Mouse (Mus musculus) spleen, postnatal 36 days (tissue): Measurements from ENCODE around the gene Lrmp.

ENCODE experiments used
- DNase-seq, 2 experiments: peaks; one replicate each; pipeline ENCODE4 v3.0.0; 2022; ENCODE audit warnings: low spot score in 2 of 2, mixed read lengths in 1 of 2

Gene Lrmp

DNA sequence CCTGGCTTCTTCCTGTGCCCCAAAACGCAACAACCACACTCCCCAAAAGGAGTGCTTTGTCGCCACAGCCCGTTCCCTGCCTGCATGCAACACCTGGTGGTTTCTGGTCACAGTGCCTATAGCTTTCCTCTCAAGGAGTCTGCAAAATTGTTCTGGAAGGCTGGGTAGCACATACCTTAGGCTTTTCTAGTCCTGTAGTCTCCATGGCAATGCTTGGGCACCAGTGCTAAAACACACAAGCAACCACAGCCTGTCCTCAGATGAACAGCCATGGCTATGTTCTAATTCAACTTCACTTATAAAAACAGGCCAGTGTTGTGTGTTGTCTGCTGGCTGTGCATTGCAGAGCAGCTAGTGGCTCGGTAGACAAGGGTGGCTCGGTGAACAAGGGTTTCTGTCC, 21.4 kb downstream of the Lrmp start:
- DNase-seq: no peak

DNA sequence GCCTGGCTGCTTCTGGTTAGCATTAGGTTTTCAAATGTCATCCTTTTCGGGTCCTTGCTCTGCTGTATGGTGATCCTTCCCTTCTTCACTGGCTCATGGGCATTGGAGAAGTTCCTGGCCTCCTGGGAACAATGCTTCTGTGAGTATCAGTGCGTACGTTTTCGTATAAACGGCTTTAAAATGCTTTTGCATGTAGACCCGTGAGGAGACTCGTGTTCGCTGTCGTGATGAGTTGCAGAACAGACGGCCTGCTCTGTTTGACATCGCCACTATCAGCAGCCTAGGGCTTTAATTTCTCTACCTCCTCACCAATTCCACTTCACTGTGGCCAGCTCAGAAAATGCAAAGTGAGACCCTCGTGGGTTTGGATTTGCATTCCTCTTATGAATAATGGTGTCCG, 23.8 kb downstream of the Lrmp start:
- no peak for DNase-seq

DNA sequence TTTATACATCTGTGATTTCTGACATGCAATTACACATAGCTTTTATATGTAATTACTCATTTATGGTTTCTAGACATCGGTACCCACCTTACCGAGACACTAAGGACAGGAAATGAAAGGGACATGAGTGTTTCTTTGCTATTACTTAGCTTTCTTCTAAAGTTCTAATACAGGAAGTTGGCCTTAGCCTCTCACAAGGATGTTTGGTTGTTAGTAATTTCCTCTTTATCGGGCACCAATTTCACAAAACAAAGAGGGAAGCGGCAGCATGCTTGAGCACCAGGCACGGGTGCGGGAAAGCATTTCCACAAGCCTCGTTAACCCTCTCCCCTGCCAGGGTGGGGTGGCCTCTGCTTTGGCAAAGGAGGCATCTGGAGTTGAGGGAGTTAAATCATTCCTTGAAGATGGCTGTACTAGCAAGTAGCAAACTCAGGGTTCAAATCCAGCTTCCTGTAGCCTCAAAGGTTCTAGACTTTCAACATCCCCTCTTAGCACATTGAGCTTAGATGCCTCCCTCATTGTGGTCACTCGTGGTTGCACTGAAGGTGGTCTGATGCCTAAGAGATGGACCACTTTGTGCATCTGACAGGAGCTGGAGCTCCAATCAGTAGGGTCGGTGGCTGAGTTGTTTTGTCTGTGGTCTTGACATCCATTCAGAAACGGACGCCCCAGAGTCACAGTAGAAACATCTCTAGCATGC, 24.5 kb downstream of the Lrmp start:
- DNase-seq: peak in 1 of 2 experiments; percentile 31

DNA sequence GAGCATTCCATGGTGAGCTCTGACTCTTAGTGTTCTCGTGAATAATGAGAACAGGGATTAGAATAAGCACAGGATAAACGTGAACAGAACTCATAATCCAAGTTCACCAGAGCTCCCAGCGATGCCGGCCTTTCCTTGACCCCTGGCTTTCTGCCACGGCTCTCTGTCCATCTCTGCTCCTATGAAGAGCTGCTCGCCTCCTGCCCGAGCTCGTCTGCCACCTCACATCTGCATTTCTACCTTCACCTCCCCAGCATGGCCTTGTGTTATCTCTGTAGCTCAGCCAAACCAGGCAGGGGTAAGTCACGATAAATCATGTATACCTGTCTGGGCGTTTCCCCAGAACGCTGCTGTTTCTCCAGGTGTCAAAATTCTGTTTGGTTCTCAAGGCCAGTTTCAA, 25.3 kb downstream of the Lrmp start:
- DNase-seq: no peak

DNA sequence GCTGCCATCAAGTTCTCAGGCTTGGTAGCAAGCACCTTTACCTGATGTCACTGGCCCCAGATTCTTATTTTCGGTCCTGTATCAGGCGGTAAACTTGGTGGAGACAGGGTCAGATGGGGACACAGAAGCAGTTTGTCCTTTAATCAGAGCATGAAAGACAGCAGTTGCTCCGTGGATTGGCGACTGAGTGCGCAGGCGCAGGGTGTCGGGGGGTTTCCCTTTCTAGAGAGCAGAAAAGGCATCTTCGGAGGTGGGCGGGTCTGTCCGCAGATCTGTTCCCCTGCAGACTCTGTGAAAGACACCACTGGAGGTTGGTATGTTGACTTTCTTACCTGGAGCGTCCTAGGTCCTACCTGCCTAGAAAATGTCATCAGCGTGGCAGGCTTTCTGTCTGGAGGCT, 26.4 kb downstream of the Lrmp start:
- no peak for DNase-seq

DNA sequence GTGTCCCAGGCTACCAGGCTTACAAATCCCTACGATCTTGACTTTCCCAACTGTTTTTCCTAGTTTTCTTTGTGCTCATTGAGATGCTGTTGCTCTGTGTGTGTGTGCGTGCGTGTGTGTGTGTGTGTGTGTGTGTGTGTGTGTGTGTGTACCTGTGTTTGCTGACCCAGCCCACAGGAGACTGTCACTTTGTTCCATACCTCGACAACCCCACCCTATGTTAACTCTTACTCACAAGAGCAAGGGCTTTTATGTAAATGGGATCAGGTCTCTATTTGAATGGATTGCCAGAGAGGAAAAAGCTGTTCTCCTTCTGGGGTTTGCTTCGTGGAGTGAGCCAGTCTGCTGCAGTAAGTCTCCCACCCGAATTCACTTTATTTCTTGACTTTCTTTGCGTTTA, 29.7 kb downstream of the Lrmp start:
- no peak for DNase-seq

DNA sequence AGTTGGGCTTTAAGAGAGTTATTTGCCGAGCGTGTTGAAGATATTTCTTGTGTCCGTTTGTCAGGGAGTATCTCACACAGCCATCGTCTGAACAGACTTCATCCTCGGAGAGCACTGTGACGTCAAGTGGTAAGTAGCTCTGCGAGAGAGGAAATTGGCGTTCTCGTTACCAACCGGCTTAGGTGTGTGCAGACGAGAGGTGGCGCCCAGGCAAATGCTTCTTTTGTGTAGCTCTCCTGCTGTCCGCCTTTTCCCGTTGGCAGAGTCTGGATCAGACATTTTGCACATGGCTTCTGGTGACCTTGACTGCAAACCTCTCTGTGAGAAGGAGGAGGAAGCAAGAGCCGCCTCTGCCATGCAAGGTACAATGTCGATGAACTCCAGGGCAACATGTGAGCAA, 32.3 kb downstream of the Lrmp start:
- DNase-seq: no peak

DNA sequence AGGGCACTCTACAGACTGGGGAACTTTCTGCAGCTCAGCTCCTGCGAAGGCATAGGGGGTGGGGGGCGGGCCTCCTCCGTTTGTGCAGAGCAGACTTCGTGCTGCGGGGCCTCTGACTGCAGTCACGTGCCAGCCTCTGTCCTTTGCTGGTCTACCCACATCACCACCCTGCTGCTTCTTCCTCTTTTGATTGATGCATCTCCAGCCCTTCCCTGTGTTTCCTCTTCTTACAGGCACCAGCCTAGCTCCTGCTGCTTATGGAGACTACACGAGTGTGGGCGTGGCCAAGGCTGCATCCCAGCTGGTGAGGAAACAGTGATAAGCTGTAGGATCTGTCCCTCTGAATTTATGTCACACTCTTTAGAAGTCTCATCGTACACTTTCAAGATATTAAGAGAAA, 33.6 kb downstream of the Lrmp start:
- DNase-seq: peak in 1 of 2 experiments; percentile 21

DNA sequence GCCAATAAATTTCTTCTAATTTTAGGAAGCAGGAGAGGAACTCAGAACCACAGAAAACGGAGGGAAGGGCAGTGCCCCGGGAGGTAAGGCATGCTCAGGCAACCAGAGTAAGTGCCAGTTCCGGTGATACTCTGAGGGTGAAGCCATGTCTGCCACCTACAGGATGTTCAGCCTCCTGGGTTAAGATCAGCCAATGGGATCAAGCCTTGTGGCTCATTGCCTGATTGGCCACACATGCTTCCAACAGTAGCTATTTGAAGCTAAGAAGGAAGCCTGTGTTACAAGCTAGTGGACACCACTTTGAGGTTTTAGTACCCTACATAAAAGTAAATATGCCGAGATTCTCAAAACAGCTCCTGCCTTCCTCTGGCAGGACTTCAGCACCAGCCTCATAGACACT, 43.2 kb downstream of the Lrmp start:
- no peak for DNase-seq

DNA sequence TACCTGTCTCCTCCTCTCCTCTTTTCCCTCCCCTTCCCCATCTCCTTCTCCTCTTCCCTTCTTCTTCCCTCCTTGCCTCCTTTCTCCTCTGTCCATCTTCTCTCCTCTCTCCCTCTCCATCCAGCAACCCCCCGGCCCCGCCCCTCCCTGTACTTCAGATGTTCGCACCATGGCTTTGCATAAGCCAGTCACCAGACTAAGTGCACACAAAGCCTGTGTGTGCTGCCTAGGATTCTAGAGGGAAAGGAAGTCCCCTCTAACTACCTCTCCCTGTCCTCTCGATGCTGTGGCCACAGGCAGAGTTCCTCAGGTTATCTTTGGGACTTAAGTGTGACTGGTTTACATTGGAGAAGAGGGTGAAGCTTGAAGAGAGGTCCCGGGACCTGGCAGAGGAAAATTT, 45.1 kb downstream of the Lrmp start:
- DNase-seq: no peak

DNA sequence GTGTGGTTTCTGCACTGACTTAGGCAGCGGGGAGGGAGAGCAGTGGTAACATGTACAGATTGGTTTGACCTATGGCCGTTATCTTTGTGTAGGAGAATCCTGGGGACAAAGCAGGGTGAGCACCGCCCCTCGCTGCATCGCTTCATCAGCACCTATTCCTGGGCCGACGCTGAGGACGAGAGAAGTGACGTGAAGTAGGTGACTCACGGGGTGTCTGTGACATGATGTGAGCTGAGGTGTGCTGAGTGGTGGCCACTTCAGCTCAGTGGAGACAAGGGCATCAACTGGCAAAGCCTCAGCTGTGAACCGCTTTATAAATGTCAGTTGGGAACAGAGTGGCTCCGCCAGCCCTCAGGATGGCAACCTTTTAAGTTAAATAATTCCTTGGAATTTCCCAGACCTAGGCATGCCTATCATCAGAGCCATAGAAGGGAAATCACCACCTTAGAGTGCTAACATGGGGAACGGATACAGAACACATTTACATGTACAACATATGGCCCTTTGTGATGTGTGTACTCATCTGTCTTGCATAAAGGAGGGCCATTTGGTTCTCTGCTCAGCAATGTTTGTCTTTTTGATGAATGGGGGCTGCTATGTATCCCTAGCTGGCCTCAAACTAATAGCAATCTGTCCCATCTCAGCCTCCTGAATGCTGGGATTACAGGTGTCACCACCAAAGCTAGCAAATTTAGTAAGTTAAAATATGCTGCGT, 56.6 kb downstream of the Lrmp start:
- no peak for DNase-seq

DNA sequence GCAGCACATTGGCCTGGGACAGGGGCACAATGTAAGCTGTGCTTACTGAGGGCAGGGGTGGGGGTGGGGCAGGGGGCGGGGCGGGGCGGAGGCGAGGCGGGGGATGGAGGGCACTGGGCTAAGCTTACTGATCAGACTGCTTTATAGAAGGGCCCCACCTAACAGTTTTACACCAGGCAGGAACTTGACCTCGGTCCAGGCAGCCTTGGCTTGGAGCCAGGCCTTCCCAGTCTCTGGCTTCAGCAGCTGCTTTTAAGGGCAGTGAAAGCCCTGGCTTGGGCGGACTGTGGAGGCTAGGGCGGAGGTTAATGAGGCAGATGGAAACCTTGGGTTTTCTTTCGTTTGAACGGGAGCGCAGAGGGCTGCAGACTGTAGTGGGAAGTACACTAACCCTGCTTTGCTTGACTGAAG, 58.3 kb downstream of the Lrmp start:
- no peak for DNase-seq

DNA sequence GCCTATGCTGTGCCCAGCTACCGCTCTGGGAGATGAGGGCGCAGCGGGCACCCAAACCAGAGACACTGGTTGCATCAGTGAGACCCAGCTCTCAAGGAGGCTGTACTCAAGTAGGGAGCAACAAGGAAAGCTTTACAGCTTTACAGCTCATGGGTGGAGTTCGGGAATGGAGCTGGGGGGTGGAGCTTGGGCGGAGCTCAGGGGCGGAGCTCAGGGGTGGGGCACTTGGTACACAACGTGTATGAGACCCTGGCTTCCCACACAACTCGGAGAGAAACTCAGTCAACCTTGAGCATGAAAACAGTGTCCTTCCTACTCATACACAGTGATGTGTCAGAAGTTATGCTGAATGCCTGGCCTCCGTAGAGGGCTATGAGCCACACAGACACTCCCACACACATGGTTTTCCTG, 60.1 kb downstream of the Lrmp start:
- no peak for DNase-seq

DNA sequence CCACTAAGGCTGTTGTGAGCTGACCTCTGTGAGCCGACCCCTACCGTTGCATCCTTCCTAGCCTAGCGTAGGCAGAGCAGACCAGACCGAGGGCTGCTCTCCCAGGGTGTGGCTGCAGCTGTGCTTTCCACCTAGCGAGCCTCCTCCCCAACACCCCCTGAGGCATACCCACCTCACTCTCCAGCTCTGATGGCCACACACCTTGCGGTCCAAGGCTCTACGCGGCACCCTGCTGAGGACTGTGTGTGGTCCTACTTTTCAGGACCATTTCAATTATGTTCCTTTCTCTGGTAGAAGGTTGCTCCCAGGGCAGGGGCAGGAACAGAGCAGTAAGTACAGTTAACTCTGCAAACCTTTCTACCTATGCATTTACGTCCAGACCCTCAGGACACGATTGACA, 61.0 kb downstream of the Lrmp start:
- no peak for DNase-seq

DNA sequence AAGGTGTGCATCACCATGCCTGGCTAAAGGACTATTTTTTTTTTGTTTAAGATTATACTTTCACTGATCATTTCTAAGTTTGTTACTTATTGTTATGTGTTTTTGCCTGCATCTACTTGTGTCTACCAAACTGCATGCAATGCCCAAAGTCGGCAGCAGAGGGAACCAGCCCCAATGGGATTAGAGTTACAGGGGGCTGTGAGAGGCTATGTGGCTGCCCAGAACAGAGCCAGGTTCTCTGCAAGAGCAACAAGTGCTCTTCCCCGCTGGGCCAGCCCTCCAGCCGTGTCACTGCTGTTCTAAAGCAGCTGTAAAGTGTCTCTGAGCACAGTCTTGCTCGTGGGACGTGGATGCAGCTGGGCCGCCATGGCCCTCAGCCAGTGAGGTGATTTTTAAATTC, 64.2 kb downstream of the Lrmp start:
- peak; percentile 50 to 58 for DNase-seq

DNA sequence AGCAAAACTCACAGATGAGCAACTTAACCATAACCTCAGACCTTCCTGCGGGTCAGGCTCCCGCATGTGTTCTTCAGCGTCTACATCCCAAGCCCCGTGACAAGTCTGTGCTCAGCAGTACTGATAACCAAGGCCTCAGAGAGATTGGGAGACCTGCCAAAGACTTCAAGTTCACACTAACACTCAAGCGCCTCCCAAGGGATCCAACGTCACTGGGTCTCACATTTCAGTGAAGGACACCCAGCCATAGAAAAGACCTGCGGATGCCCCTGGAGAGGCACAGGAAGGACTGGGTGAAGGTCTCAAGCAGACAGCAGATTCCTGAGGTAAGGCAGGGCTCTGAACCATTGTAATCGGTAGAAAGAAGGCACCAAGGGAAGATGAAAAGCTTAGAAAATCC, 66.6 kb downstream of the Lrmp start:
- no peak for DNase-seq

DNA sequence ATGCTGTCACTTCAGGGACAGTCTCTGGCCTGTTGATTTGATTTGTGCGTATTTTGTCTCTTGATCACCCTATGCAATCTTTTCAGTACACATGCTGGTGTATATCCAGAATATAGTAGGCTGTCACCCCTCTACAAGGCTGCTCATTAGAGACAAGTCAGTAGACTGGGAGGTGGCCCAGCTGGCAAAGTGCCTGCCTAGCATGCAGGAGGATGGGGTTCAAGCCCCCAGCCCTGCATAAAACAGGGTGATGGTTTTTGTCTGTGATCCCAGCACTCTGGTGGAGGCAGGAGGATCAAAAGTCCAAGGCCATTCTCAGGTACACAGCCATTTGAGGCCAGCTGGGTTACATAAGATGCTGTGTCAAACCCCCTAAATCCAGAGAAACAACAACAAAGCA, 70.6 kb downstream of the Lrmp start:
- DNase-seq: no peak

DNA sequence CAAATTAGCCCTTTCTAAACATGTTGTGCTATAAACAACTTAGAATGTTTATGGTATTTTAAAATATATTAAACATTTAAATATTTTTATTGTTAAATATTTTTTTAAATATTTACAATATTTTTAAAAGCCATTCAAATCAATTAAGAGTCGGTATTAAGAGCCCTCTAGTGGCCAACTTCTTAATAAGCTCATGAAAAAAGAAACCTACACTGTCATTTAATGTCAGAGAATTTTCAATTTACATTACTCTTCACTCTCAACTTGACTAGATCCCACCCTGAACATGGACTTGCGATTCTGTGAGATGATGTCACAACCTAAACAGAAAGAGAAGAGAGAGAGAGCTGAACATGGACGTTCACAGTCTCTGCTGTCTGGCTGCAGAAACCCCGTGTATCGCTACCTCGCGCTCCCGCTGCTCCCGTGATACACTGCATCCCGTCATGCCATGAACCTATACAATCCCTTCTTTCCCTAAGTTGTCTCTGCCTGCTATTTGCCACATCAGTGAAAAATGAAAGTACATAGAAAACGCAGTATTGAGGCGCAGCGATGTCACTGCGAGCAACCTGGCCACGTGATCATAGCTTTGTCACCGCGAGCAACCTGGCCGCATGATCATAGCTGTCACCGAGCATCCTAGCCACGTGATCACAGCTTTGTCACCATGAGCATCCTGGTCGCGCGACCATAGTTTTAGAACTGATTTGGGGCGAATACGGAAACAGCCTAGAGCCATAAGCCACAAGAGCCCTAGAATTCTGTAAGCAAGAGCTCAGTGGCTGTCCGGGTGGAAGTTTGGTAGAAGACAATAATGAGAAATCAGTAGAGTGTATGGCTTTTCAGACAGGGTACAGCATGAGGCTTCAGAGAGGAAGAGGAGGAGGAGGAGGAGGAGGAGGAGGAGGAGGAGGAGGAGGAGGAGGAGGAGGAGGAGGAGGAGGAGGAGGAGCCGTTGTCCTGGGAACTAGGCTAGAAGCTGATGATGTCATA, 71.9 kb downstream of the Lrmp start:
- DNase-seq: peak; percentile 16 to 19

DNA sequence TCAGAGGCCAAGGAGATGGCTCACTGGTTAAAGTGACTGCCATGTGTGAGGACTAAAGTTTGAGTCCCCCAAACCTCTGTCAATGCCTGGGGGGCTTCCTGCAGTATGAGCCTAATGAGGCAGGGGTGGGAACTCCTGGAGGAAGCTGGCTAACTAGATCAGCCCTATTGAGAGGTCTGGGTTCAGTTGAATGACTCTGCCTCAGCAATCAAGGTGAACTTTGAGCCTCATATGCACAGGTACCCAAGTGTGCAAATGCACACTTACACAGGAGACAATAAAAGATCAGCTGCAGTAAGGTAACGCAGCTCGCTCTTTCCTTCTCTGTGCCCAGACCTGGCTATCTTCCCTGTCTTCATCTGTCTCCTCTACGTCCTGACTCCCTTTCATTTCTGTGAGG, 77.6 kb downstream of the Lrmp start:
- DNase-seq: no peak

DNA sequence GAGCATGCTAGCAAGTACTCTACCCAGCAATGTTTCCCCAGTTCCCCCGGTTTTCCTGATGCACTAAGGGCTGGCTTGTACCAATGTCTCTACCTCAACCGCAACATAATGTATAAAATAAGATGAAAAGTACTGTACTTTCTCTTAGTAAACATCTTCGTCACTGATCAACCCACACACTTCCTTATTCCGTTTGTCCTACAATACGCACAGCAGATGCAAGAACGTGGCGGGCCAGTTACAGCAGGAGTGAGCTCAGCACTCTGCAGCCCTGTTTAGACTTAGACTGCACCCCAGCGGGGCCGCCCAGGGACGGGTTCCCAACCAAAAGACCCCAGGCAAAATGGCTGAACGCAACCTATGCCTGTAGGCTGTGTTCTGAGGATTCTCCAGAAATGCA, 78.0 kb downstream of the Lrmp start:
- DNase-seq: peak in 1 of 2 experiments; percentile 24

DNA sequence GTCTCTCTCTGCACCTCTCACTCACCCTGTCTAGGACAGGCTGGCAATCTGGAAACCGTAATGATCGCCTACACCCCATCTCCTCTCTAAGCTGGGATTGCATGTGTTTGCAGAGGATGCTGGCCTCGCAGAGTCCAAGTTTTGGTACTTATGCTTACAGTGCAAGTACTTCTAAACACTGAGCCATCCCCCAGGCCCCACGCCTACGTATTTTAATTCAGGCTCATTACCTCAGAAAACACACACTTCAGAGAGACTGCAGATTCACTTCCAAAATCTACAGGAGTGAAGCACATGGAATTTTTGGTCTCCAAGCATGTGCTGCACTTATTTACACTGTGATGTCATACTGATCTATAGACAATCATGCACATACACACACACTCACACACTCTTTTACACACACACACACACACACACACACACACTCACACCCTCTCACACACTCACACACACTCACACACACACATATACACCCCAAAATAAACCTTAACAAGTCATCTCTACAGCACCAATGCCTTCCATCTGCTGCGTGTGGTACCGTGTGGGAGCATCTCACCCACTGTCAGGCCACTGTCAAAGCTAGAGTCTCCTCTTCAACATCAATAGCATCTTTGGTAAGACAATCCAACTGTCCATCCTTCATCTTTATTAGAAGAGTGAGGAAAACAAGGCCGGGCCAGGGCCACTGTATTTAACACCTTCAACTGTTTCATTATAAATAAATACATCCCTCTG, 82.7 kb downstream of the Lrmp start:
- no peak for DNase-seq
